Mouse (Mus musculus): ENCODE measurements around the gene Xrcc5.

DNA sequence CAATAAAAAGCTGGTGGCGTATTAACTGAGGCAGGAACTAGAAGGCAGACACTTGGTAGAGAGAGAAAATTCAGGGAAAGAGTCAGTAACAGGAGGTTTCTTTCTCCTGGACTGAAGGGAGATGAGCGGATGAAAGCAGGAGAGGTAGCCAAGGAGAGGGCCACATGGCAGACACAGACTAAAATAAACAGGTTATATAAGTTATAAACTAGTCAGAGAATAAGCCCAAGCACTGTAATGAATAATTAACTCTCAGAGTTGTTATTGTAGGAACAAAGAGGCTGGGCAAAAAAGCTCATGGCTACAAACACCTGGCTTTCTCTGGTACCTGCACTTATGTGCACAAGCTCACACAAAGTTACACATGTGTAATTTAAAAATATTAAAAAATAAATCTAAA is 47.6 kb downstream of the Xrcc5 start:
- TF ChIP-seq CTCF (IDR thresholded peaks at IDR 0.05; ENCODE audit: control insufficient read depth, insufficient read depth, low read length) (no peak), POLR2A (IDR thresholded peaks at IDR 0.05; ENCODE audit: borderline replicate concordance, control insufficient read depth, low read depth, low read length) (no peak)

All from bone marrow, adult 2 months (tissue).